Mouse (Mus musculus) ES-Bruce4 (cell line): ENCODE measurements around the gene Olfr68. TPM values are rescaled to one million over a fixed set of nuclear protein-coding genes. Genes with fewer than 3 reads are reported as not detected.
"Not testable (repeated sequence)": the region's sequence is repeated elsewhere in the genome, so short reads cannot be mapped to it uniquely, and the experiment has no call there.

Experiments
- H3K27ac ChIP-seq: 2 replicates; pipeline ENCODE4 v1.5.1; 2012; ENCODE audit warnings: low read length, inconsistent platforms; ENCODE audit not compliant: insufficient read depth
- H3K27me3 ChIP-seq: 2 replicates; pipeline ENCODE4 v1.6.1; 2012; ENCODE audit warnings: mild to moderate bottlenecking, low read length, inconsistent platforms; ENCODE audit not compliant: control insufficient read depth, poor library complexity, insufficient read depth, severe bottlenecking
- H3K36me3 ChIP-seq: 2 replicates; pipeline ENCODE4 v1.6.1; 2012; ENCODE audit warnings: inconsistent platforms, mild to moderate bottlenecking, low read length, moderate library complexity; ENCODE audit not compliant: control insufficient read depth, poor library complexity, insufficient read depth, severe bottlenecking
- H3K4me1 ChIP-seq: one replicate; pipeline ENCODE4 v1.8.1; 2011; ENCODE audit warnings: low read length; ENCODE audit not compliant: control insufficient read depth, insufficient read depth
- H3K4me3 ChIP-seq: 2 replicates; pipeline ENCODE4 v1.5.1; 2011; ENCODE audit warnings: low read depth, mild to moderate bottlenecking, low read length
- H3K9ac ChIP-seq: 2 replicates; pipeline ENCODE4 v1.6.1; 2012; ENCODE audit warnings: low read depth, mild to moderate bottlenecking, inconsistent platforms; ENCODE audit not compliant: poor library complexity, severe bottlenecking
- H3K9me3 ChIP-seq: replicated peaks from 2 replicates; pipeline ENCODE4 v1.6.1; 2012; ENCODE audit warnings: mild to moderate bottlenecking, low read length, inconsistent platforms; ENCODE audit not compliant: control insufficient read depth, poor library complexity, insufficient read depth, severe bottlenecking
- CTCF ChIP-seq: IDR thresholded peaks from one replicate; pipeline ENCODE4 v1.8.1; 2011; ENCODE audit warnings: low read depth, low read length
- EP300 ChIP-seq: IDR thresholded peaks from 2 replicates; pipeline ENCODE4 v1.6.1; 2011; ENCODE audit warnings: low read depth, low read length; ENCODE audit not compliant: insufficient read depth
- POLR2A ChIP-seq: IDR thresholded peaks from one replicate; pipeline ENCODE4 v1.8.1; 2011; ENCODE audit warnings: low read length; ENCODE audit not compliant: insufficient read depth
- polyA plus RNA-seq: library from polyadenylated mRNA; stranded (reverse); fragments of >200 nt; gene quantifications from 2 replicates; pipeline ENCODE4 v1.2.4, GENCODE M21; 2011; ENCODE audit warnings: low read depth; ENCODE audit not compliant: missing spikeins, insufficient read depth, insufficient read length

Olfr68 gene
- polyA plus RNA-seq, result not detected in 2 replicates

- TF ChIP-seq POLR2A, result no peak
- no peak for TF ChIP-seq CTCF
- no peak for TF ChIP-seq EP300
Measured at GRCm38 (mm10) chr7:103779598-103779997, at the start of gene Olfr68. Gene Olfr68 (minus strand): TSS chr7:103779698.

GRCm38 (mm10) chr7:103827808-103828207, 48.3 kb upstream of the Olfr68 start, which contains the start of gene Hbb-bs:
Gene Hbb-bs (minus strand): TSS chr7:103828096.
- H3K4me1 ChIP-seq, result no peaks in the 10 kb centered on the region

More at GRCm38 (mm10) chr7:103779598-103779997, at the start of gene Olfr68:
- no peaks in the 10 kb centered on the region for H3K36me3 ChIP-seq
- no peak within 1 kb of the TSS for H3K4me3 ChIP-seq
- H3K27me3 ChIP-seq, result no peaks in the 10 kb centered on the region
- no peak within 1 kb of the TSS for H3K9ac ChIP-seq
- no peaks in the 10 kb centered on the region for H3K9me3 ChIP-seq
- H3K27ac ChIP-seq, result no peak within 1 kb of the TSS
- no peaks in the 10 kb centered on the region for H3K4me1 ChIP-seq

GRCm38 (mm10) chr7:103827139-103827538, 47.6 kb upstream of the Olfr68 start:
- H3K4me1 ChIP-seq, H3K4me3 ChIP-seq, H3K9me3 ChIP-seq, H3K9ac ChIP-seq, H3K27ac ChIP-seq, H3K27me3 ChIP-seq, H3K36me3 ChIP-seq: not testable (repeated sequence)

More at GRCm38 (mm10) chr7:103827808-103828207, 48.3 kb upstream of the Olfr68 start, which contains the start of gene Hbb-bs:
- Histone ChIP-seq H3K36me3 (no peaks in the 10 kb centered on the region), H3K9ac (no peak within 1 kb of the TSS), H3K9me3 (no peaks in the 10 kb centered on the region), H3K4me3 (no peak within 1 kb of the TSS), H3K27me3 (no peaks in the 10 kb centered on the region), H3K27ac (no peak within 1 kb of the TSS)
- TF ChIP-seq EP300 (no peak), POLR2A (no peak), CTCF (no peak)

- Histone ChIP-seq H3K9ac (no peak overlapping the region), H3K4me1 (no peaks in the 10 kb centered on the region), H3K36me3 (no peaks in the 10 kb centered on the region), H3K27ac (no peak overlapping the region), H3K9me3 (no peaks in the 10 kb centered on the region), H3K4me3 (no peak overlapping the region), H3K27me3 (no peaks in the 10 kb centered on the region)
- TF ChIP-seq POLR2A (no peak), EP300 (no peak), CTCF (no peak)
Measured at GRCm38 (mm10) chr7:103826255-103826887, 46.9 kb upstream of the Olfr68 start.

- Histone ChIP-seq H3K9me3 (no peaks in the 10 kb centered on the region), H3K27me3 (no peaks in the 10 kb centered on the region), H3K9ac (no peak overlapping the region), H3K36me3 (no peaks in the 10 kb centered on the region), H3K27ac (no peak overlapping the region), H3K4me3 (no peak overlapping the region), H3K4me1 (no peaks in the 10 kb centered on the region)
- TF ChIP-seq CTCF (no peak), POLR2A (no peak), EP300 (no peak)
Measured at GRCm38 (mm10) chr7:103825536-103826254, 46.2 kb upstream of the Olfr68 start.

- Histone ChIP-seq H3K4me3 (no peak overlapping the region), H3K9ac (no peak overlapping the region), H3K27me3 (no peaks in the 10 kb centered on the region), H3K27ac (no peak overlapping the region), H3K36me3 (no peaks in the 10 kb centered on the region), H3K4me1 (no peaks in the 10 kb centered on the region), H3K9me3 (no peaks in the 10 kb centered on the region)
- TF ChIP-seq POLR2A, result no peak
- no peak for TF ChIP-seq EP300
- TF ChIP-seq CTCF, result no peak
Measured at GRCm38 (mm10) chr7:103824597-103824996, 45.1 kb upstream of the Olfr68 start.

GRCm38 (mm10) chr7:103815085-103815484, 35.6 kb upstream of the Olfr68 start:
- not testable (repeated sequence) for H3K9me3 ChIP-seq, H3K27me3 ChIP-seq, H3K27ac ChIP-seq, H3K4me1 ChIP-seq, H3K36me3 ChIP-seq, H3K4me3 ChIP-seq, H3K9ac ChIP-seq
